Mouse (Mus musculus) forebrain, embryonic 16.5 days (tissue): ENCODE measurements around the gene Gbe1. TPM values are rescaled to one million over a fixed set of nuclear protein-coding genes. Genes with fewer than 3 reads are reported as not detected.

Experiments used
- ATAC-seq: fragments of 200-750 bp; cut with Nextera tagmentation; 2 replicates; pipeline ENCODE4 v1.8.0; 2017; ENCODE audit warnings: mild to moderate bottlenecking, moderate library complexity
- H3K27ac ChIP-seq: fragments of 300-500 bp; sonication (generic); 2 replicates; pipeline ENCODE4 v1.5.1; 2014; ENCODE audit warnings: low read length, control low read depth
- H3K27me3 ChIP-seq: fragments of 300-500 bp; sonication (generic); replicated peaks from 2 replicates; pipeline ENCODE4 v1.6.1; 2014; ENCODE audit warnings: low read length; ENCODE audit not compliant: control insufficient read depth, insufficient read depth
- H3K36me3 ChIP-seq: fragments of 300-500 bp; sonication (generic); 2 replicates; pipeline ENCODE4 v1.6.1; 2014; ENCODE audit not compliant: control insufficient read depth, insufficient read depth
- H3K4me1 ChIP-seq: fragments of 300-500 bp; sonication (generic); replicated peaks from 2 replicates; pipeline ENCODE4 v1.6.1; 2014; ENCODE audit warnings: low read length; ENCODE audit not compliant: control insufficient read depth, insufficient read depth
- H3K4me2 ChIP-seq: fragments of 300-500 bp; sonication (generic); 2 replicates; pipeline ENCODE4 v1.6.1; 2014; ENCODE audit warnings: mild to moderate bottlenecking, low read length, control low read depth
- H3K4me3 ChIP-seq: fragments of 300-500 bp; sonication (generic); replicated peaks from 2 replicates; pipeline ENCODE4 v1.5.1; 2014; ENCODE audit warnings: mild to moderate bottlenecking, low read length, control low read depth
- H3K9ac ChIP-seq: fragments of 300-500 bp; sonication (generic); replicated peaks from 2 replicates; pipeline ENCODE4 v1.6.1; 2014; ENCODE audit warnings: low read depth, low read length, control low read depth
- H3K9me3 ChIP-seq: fragments of 300-500 bp; sonication (generic); 2 replicates; pipeline ENCODE4 v1.6.1; 2016; ENCODE audit warnings: low read length; ENCODE audit not compliant: control insufficient read depth
- WGBS: fragments of 180-500 bp; shearing (Covaris S2); extraction: QIAGEN DNeasy Blood & Tissue Kit; methylation state at CpG from one replicate; pipeline ENCODE4 v1.1.7; 2014; 5-methylcytosine and 5-hydroxymethylcytosine counted together
- polyA plus RNA-seq: library from polyadenylated mRNA; unstranded; fragments of >200 nt; fragmentation: Nextera tagmentation; extraction: Ambion mirVana; gene quantifications from 2 replicates; pipeline ENCODE4 v1.2.1, GENCODE M21; 2015

The Gbe1 gene
- polyA plus RNA-seq, 1 experiment from 2014 or later = 11.8 TPM

DNA sequence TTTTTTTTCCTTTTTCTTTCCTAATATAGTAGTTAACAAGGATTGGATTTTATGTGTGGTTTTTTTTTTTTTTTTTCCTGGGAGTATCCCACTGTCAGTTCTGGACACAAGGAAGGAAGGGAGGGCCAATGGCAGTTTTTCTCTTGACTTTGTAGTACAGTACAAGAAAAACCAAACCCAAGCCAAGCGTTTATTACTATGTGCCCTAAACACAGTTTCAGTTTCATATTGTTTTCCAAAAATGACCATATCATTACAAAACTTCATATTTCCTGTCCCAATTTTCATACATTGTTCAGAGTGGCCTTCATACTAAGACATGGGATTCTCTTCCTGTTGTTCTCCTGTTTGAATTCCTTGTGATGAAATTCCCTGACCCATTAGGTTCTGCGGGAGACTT is 94.0 kb downstream of the Gbe1 start:
- no peaks in the 10 kb centered on the region for H3K4me1 ChIP-seq
- no peak overlapping the region for H3K4me2 ChIP-seq
- H3K9ac ChIP-seq = no peak overlapping the region
- H3K36me3 ChIP-seq = no peaks in the 10 kb centered on the region
- H3K9me3 ChIP-seq = no peaks in the 10 kb centered on the region
- no peaks in the 10 kb centered on the region for H3K27me3 ChIP-seq
- H3K27ac ChIP-seq = no peak overlapping the region
- no peak for ATAC-seq
- 81% methylated on average over 2 of the region's 2 CpGs for WGBS
- H3K4me3 ChIP-seq = no peak overlapping the region

DNA sequence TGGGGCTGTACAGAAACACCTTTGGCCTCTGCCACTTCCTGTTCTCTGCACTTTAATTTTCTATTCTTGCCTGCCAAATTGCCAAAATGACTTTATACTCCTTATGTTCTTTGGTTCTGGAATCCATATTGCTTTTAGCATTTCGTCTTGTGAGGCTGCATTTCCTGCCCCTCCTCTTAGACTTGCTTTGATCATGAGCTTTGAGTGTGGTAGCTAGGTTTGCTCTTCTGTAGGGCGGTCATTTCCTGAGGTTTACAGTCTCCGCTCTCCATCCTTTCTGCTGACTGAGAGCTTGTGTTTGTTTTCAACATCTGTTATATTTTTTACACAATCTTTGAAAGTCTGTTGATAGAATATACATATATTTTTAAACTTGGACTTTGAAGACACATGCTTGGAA is 107.3 kb downstream of the Gbe1 start:
- Histone ChIP-seq H3K9ac (no peak overlapping the region), H3K36me3 (no peaks in the 10 kb centered on the region), H3K9me3 (no peaks in the 10 kb centered on the region), H3K4me2 (no peak overlapping the region), H3K27ac (no peak overlapping the region), H3K4me3 (no peak overlapping the region), H3K4me1 (no peaks in the 10 kb centered on the region), H3K27me3 (no peaks in the 10 kb centered on the region)
- WGBS = 83% methylated on average over 3 of the region's 3 CpGs
- ATAC-seq = no peak

DNA sequence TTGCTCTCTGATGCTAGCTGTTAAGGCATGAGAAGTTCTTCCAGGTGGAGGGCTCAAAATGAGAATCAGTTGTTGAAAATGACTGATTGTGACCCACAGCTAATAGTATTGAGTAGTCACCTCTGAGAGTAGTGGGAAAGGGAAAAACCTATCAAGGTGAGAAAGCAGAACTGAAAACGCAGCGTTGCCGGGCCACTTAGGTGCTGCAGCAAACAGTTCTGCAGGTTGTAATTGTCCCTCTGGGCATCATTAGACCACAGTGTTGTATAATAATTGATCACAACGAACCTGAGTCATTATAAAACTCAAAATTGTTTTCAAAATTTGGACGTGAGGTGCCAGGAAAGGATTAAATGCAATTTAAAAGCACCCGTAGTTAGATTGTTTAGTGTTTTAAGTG is 135.8 kb downstream of the Gbe1 start:
- H3K36me3 ChIP-seq = no peaks in the 10 kb centered on the region
- no peaks in the 10 kb centered on the region for H3K4me1 ChIP-seq
- ATAC-seq = no peak
- H3K27me3 ChIP-seq = no peaks in the 10 kb centered on the region
- no peak overlapping the region for H3K27ac ChIP-seq
- no peak overlapping the region for H3K9ac ChIP-seq
- no peak overlapping the region for H3K4me2 ChIP-seq
- 54% methylated on average over 6 of the region's 6 CpGs for WGBS
- no peaks in the 10 kb centered on the region for H3K9me3 ChIP-seq
- H3K4me3 ChIP-seq = no peak overlapping the region

DNA sequence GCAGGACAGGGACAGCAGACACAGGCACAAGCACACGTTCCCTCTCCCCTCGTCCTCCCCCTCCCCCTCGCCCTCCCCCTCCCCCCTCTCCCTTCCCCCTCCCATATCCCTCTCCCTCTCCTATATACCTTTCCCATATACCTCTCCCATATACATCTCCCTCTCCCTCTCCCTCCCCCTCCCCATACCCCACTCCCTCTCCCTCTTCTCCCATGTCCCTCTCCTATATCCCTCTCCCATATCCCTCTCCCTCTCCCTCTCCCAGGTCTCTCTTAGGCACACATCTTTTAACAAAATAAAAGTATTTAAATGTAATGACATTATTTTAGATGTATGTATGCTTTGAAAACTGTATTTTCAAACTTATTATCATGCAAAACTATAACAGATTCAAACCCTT is 161.8 kb downstream of the Gbe1 start:
- ATAC-seq = no peak
- WGBS = 65% methylated on average over 2 of the region's 3 CpGs
- H3K9me3 ChIP-seq = no peaks in the 10 kb centered on the region

GRCm38 (mm10) chr16:70476161-70476560 is 162.4 kb downstream of the Gbe1 start:
- Histone ChIP-seq H3K4me3 (no peak overlapping the region), H3K4me2 (no peak overlapping the region), H3K27ac (no peak overlapping the region), H3K9me3 (no peaks in the 10 kb centered on the region), H3K36me3 (no peaks in the 10 kb centered on the region), H3K27me3 (no peaks in the 10 kb centered on the region), H3K4me1 (no peaks in the 10 kb centered on the region), H3K9ac (no peak overlapping the region)
- 93% methylated on average over 4 of the region's 4 CpGs for WGBS
- no peak for ATAC-seq

More for the DNA sequence above, 161.8 kb downstream of the Gbe1 start:
- no peaks in the 10 kb centered on the region for H3K36me3 ChIP-seq
- H3K27me3 ChIP-seq = no peaks in the 10 kb centered on the region
- no peaks in the 10 kb centered on the region for H3K4me1 ChIP-seq
- H3K4me3 ChIP-seq = no peak overlapping the region
- no peak overlapping the region for H3K27ac ChIP-seq
- no peak overlapping the region for H3K9ac ChIP-seq
- H3K4me2 ChIP-seq = no peak overlapping the region

GRCm38 (mm10) chr16:70480494-70480893 is 166.7 kb downstream of the Gbe1 start:
- Histone ChIP-seq H3K4me2 (no peak overlapping the region), H3K27ac (no peak overlapping the region), H3K36me3 (no peaks in the 10 kb centered on the region), H3K9me3 (no peaks in the 10 kb centered on the region), H3K27me3 (no peaks in the 10 kb centered on the region), H3K4me1 (no peaks in the 10 kb centered on the region), H3K9ac (no peak overlapping the region), H3K4me3 (no peak overlapping the region)
- ATAC-seq = no peak
- WGBS = 90% methylated on average over 3 of the region's 3 CpGs

DNA sequence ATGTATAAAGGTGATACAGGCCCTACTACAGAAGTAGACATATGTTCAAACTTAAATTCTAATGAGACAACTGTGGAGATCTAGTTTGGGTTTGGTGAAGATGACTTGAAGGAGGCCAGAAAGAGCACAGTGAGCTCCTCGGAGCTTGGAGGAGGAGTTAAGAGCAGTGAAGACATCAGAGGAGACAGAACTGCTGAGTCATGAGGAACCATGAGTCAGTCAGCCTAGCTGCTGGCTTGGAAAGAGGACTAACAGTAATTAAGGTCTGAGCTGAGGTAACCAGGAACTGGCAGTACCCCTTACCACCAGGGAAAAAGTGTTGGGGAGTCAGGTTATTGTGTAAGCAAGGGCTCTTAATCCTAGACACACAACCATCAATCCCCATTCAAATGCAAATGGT is 192.7 kb downstream of the Gbe1 start:
- no peak overlapping the region for H3K27ac ChIP-seq
- ATAC-seq = no peak
- no peaks in the 10 kb centered on the region for H3K36me3 ChIP-seq
- no peaks in the 10 kb centered on the region for H3K4me1 ChIP-seq
- no peak overlapping the region for H3K9ac ChIP-seq
- H3K9me3 ChIP-seq = no peaks in the 10 kb centered on the region
- H3K4me3 ChIP-seq = no peak overlapping the region
- 87% methylated on average over 1 of the region's 1 CpGs for WGBS
- no peak overlapping the region for H3K4me2 ChIP-seq
- no peaks in the 10 kb centered on the region for H3K27me3 ChIP-seq

GRCm38 (mm10) chr16:70510938-70511337 is 197.2 kb downstream of the Gbe1 start:
- Histone ChIP-seq H3K9ac (no peak overlapping the region), H3K4me1 (no peaks in the 10 kb centered on the region), H3K4me2 (no peak overlapping the region), H3K9me3 (no peaks in the 10 kb centered on the region), H3K27me3 (no peaks in the 10 kb centered on the region), H3K4me3 (no peak overlapping the region), H3K36me3 (no peaks in the 10 kb centered on the region), H3K27ac (no peak overlapping the region)
- 95% methylated on average over 3 of the region's 3 CpGs for WGBS
- ATAC-seq = no peak

- H3K9me3 ChIP-seq = no peaks in the 10 kb centered on the region
- ATAC-seq = no peak
- WGBS = 25% methylated on average over 2 of the region's 2 CpGs
- H3K4me1 ChIP-seq = 0 out of 2 replicates have a peak, but pooled peaks cover 3% of the 10 kb centered on the region
- H3K9ac ChIP-seq = no peak overlapping the region
- H3K4me3 ChIP-seq = no peak overlapping the region
- H3K27ac ChIP-seq = no peak overlapping the region
- H3K4me2 ChIP-seq = no peak overlapping the region
- no peaks in the 10 kb centered on the region for H3K36me3 ChIP-seq
- no peaks in the 10 kb centered on the region for H3K27me3 ChIP-seq
Observed at GRCm38 (mm10) chr16:70522861-70523260, 209.1 kb downstream of the Gbe1 start.

GRCm38 (mm10) chr16:70523566-70523965 is 209.8 kb downstream of the Gbe1 start:
- whole genome bisulfite sequencing = 18% methylated on average over 8 of the region's 8 CpGs
- H3K4me1 ChIP-seq = 0 out of 2 replicates have a peak, but pooled peaks cover 3% of the 10 kb centered on the region
- H3K27ac ChIP-seq = no peak overlapping the region
- no peaks in the 10 kb centered on the region for H3K27me3 ChIP-seq
- H3K36me3 ChIP-seq = no peaks in the 10 kb centered on the region
- no peak for ATAC-seq
- H3K9me3 ChIP-seq = no peaks in the 10 kb centered on the region
- H3K9ac ChIP-seq = no peak overlapping the region
- no peak overlapping the region for H3K4me3 ChIP-seq
- H3K4me2 ChIP-seq = no peak overlapping the region
